Mouse (Mus musculus): ENCODE results near the gene Eif4g3.
"Not testable (repeated sequence)": the region's sequence is repeated elsewhere in the genome, so short reads cannot be mapped to it uniquely, and the experiment has no call there.

Gene Eif4g3

DNA sequence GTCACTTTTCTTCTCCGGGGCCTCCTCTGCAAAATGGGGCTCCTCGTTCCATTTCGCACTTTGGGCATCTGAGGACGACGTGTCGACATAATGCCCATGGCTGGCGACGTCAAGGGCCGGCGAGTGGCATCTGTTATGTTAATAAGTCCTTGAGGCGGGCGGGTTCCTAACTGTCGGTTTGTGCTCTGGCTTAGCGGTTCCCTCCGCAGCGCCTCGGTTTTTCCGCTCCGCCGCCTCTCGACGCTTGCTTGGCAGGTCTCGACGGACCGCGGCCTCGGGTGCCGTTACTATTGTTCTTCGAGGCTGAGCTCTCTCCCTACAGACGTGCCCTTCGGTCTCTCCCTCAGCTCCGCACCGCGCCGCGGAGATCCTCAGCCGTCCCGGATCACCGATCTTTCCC is at the start of gene Eif4g3:
Eif4g3 (plus strand) TSS at position 133 of the 400 bp plus-strand sequence.
- DNase-seq (ENCODE audit: low read depth, low spot score): no peak

- no peak for DNase-seq (ENCODE audit: low read depth, low spot score)
Observed at GRCm38 (mm10) chr4:137943540-137943939, 49.3 kb upstream of the Eif4g3 start.

DNA sequence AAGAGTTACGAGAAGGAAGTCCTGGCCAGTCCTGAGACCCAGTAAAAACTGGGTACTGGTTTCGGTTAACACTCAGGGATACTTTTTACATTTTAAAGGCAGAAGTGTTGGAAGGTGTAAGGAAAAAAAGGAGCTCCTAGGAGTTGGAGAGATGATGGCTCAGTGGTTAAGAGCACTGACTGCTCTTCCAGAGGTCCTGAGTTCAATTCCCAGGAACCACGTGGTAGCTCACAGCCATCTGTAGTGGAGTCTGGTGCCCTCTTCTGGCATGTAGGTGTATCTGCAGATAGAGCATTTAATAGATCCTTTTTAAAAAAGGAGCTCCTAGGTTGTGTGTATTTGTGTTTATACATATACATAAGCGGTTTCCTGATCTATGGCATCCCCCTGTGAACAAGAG is 47.4 kb upstream of the Eif4g3 start:
- peak; percentile 41 for DNase-seq (ENCODE audit: low read depth, low spot score)

- no peak for DNase-seq (ENCODE audit: low read depth, low spot score)
Observed at GRCm38 (mm10) chr4:137946419-137946818, 46.4 kb upstream of the Eif4g3 start.

DNA sequence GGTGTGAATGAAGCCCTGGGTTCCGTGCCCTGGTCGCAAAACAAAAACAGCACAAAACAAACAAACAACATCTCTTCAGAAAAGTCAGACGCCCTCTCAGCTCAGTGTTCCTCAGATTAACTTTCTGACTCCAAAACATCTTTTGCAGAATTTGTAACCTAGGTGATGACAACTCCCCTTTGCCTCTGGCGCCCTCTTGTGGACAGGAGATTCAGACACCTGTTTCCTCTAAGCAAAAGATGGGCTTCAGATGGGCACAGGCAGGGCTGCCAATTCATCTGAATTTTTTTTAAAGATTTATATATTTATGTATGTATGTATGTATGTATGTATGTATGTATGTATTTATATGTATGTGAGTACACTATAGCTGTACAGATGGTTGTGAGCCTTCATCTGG is 40.0 kb upstream of the Eif4g3 start:
- peak; percentile 73 for DNase-seq (ENCODE audit: low read depth, low spot score)

GRCm38 (mm10) chr4:137954184-137954583 is 38.6 kb upstream of the Eif4g3 start:
- DNase-seq (ENCODE audit: low read depth, low spot score): no peak

DNA sequence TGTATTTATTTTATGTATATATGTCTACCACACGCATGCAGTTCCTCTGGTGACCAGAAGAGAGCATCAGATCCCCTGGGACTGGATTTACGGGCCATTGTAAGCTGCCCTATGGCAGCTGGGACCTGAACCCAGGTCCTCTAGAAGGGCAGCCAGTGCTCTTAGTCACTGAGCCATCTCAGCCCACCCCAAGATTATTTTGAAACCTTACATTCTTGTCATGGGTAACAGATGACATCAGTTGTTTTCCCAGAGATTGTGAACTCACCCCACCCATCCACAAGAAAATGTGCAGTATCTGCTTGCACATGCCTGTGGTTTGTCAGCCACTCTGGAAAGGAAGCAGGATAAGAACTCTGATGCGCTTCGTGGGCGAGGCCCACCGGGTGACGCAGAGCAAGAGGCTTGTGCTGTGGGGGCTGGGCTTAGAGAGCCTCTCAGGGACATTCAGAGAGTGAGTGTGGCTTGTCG is 37.9 kb upstream of the Eif4g3 start:
- peak; percentile 36 for DNase-seq (ENCODE audit: low read depth, low spot score)

DNA sequence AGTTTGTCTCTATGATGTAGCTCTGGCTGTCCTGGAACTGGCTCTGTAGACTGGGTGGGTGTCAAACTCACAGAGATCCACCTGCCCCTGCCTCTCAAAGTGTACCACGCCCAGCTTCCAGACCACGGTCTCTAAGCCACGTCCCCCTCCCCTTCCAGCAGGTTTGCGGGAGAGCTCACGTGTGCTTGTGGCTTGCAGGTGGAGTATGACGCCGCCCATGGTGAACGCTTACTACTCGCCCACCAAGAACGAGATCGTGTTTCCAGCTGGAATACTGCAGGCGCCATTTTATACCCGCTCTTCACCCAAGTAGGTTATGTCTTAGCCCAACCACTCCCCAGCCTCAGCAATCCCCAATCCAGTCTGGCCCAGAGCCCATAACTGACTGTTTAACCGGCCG is 36.6 kb upstream of the Eif4g3 start:
- DNase-seq (ENCODE audit: low read depth, low spot score): no peak

DNA sequence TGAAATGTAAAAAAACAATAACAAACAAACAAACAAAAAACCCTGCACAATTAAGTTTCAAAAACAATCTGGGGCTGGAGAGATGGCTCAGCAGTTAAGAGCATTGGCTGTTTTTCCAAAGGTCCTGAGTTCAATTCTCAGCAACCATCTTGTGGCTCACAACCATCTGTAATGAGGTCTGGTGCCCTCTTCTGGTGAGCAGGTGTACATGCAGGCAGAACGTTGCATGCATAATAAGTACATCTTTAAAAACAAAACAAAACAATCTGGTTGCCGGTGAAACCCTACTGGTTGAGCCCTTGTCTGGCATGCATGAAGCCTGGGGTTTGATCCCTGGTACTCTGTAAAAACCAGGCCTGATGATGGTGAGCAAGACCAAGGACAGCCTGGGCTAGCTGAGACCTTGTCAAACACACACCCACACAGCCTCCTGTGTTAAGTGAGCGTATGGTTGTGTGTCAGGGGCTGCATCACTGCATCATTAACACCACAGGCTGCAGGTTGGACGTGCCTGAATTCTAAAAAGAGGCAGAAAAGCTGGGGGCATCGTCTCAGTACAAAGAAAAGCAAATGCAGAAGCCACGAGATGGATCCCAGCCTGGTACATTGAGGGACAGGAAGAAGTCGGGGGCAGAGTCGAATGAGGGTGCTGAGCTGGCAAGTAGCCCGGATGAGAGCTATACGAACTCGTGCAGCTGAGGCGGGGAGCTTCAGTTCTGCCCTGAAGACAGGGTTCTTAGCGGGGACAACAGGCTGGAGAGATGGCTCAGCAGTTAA is 32.7 kb upstream of the Eif4g3 start:
- DNase-seq (ENCODE audit: low read depth, low spot score): peak; percentile 32

DNA sequence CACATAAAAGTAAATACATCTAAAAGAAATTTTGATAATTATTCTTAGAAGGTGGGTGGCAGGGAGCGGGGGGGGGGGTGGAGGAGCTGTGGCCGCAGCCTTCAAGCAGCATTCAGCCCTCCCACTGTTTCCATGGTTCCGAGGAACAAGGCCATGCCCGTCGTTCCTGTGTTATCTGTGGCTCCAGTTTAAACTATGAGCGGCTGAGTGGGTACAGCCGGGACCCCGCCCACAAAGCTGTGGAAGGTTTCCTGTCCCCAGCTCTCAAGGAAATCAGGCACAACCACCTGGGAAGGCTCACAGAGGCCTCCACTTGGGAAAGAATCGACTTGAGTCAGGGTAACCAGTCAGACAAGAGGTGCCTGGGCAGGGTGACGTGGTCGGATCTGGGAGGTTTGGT is 32.1 kb upstream of the Eif4g3 start:
- no peak for DNase-seq (ENCODE audit: low read depth, low spot score)

DNA sequence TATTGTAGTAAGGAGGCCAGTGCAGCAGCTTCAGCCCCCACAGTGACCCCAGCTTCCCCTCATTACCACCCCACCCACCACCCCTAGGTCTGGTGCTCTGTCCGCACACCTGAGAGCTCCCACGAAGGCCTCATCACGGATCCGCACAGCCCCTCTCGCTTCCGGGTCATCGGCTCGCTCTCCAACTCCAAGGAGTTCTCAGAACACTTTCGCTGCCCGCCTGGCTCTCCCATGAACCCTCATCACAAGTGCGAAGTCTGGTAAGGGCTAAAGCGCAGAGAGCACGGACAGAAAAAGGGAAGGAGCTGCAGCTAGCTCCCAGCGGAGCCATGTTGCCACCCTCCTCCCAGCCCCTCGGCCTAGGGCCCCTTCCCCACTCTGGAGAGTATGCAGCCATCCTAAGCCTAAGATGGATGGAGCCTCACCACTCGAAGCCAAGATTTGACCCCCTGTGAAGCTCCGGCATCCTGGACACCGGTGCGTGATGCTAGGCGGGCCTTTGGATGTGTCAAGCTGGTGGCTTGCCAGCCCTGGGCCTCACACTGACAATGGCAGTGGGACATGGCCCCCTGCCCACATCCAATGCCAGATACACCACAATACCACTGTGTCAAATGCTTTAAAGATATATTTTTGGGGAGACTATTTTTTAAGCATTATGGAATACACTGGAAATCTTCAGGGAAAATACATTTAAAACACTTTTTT is 30.0 kb upstream of the Eif4g3 start:
- DNase-seq (ENCODE audit: low read depth, low spot score): no peak

- DNase-seq (ENCODE audit: low read depth, low spot score): no peak
Observed at GRCm38 (mm10) chr4:137963431-137963830, 29.4 kb upstream of the Eif4g3 start.

DNA sequence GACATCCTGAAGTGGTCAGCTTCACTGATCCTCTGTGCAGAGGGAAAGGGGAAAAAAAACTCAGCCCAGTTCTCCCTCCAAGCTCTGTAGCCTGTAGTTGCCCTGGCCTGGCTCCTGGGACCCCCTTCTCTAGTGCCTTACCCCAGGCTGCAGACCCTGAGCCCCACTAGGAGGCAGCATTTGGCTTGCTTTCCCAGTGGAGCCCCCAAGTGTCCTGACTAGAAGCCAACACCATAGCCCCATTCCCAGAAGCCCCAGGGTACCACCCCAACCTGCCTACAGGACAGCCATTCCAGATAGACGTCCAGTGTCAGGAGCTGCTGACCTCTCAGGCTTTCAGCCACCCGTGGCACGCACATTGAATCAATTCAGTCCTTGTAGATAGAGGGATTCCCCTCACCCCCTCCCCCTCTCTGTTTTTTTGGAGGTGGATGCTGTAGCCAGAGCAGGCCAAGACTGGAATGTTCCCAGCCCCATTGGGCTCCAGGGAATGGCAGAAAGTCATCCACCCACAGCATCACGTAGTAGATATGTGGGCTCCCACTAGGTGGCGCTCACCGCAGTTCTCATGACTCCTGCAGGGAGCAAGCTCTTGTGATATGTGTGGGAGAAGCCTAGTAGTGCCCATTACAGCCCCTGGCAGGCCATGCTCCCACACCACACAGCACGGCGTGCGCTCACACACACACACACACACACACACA is 28.8 kb upstream of the Eif4g3 start:
- DNase-seq (ENCODE audit: low read depth, low spot score): peak; percentile 65

DNA sequence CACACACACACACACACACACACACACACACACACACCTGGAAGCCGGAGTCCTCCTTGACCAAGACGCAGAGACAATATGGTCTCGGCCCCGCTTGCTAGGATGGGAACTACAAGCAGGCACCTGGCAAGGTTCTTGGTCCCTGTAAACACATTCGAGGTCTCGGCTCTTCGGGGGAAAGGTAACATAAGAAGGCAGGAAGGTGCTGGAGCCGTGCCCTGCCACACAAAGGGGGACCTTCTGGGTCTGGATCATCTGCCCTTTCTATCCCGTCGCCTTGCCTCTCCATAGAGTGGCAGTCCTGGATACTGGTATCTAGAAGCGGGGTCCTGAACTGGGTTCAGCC is 28.3 kb upstream of the Eif4g3 start:
- DNase-seq (ENCODE audit: low read depth, low spot score): no peak

DNA sequence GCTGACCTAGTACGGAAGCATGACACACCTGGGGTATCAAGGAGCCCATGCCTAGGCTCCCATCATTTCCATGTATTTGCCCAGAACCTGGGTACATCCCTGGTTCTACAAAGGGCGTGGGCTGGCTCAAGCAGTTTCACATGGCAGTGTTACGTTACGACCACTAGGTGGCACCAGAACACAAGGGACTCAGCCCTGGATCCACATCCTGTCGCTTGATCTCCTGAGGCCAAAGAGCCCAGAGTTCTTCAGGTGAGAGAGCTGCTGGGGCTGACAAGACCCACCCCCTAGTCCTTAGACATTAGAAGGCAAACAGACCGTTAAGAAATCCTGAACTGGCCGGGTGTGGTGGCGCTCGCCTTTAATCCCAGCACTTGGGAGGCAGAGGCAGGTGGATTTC is 24.6 kb upstream of the Eif4g3 start:
- DNase-seq (ENCODE audit: low read depth, low spot score): peak; percentile 76

DNA sequence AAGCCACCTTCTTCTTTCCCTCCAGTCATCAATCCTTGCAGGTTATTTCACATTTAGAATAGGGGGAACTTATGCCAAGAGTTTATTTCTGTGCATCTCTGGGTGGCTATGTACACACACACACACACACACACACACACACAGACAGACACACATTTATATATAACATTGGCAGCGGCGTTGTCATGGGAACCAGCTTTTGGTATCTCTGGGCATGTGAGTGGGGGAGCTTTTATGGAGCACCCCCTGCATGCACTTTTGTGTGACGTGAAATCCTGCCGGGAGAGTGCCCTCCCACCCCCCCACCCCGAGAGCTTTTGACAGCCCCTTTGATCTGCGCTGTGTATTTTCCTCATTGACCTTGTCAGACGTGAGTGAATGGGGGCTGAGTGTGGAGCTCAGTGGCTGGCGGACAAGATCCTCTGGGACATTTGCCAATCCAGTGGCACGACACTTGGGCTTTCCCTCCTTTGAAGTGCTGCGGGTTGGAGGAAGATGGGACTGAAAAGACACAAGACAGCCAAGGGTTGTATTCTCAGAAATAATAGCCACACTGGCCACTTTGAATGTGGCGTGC is 22.1 kb upstream of the Eif4g3 start:
- not testable (repeated sequence) for DNase-seq (ENCODE audit: low read depth, low spot score)

DNA sequence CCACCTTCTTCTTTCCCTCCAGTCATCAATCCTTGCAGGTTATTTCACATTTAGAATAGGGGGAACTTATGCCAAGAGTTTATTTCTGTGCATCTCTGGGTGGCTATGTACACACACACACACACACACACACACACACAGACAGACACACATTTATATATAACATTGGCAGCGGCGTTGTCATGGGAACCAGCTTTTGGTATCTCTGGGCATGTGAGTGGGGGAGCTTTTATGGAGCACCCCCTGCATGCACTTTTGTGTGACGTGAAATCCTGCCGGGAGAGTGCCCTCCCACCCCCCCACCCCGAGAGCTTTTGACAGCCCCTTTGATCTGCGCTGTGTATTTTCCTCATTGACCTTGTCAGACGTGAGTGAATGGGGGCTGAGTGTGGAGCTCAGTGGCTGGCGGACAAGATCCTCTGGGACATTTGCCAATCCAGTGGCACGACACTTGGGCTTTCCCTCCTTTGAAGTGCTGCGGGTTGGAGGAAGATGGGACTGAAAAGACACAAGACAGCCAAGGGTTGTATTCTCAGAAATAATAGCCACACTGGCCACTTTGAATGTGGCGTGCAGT is 17.9 kb upstream of the Eif4g3 start:
- DNase-seq (ENCODE audit: low read depth, low spot score): not testable (repeated sequence)

- not testable (repeated sequence) for DNase-seq (ENCODE audit: low read depth, low spot score)
Observed at GRCm38 (mm10) chr4:137979066-137979644, 13.7 kb upstream of the Eif4g3 start.

DNA sequence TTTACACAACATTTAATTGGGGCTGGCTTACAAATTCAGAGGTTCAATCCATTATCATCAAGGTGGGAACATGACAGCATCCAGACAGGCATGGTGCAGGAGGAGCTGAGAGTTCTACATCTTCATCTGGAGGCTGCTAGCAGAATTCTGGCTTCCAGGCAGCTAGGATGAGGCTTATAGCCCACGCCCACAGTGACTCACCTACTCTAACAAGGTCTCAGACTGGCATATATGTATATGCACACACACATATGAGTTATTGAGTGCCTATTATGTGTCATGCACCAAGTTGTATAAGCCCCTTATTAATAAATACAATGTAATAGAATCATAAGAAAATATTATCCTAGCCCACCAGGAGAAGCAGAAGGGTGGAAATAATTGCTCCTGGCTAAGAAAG is 10.0 kb upstream of the Eif4g3 start:
- DNase-seq (ENCODE audit: low read depth, low spot score): no peak

DNA sequence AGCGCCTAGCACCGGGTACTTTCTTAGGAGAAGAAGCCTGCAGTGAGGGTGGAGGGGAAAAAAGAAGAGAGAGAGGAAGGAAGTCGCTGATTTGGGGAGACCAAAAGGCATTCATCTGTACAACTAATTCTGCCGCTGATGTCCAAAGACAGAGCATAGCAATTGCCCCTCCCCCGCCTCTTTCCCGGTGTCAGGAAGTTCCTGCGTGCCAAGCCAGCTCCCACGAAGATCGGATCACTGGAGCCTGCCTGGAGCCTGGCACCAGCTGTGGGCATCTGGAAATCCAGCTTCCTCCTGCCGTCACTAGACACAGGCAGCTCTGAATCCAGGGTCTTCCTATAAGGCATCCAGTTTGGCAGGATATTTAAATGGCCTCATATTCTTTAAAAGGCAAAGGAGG is 8.6 kb upstream of the Eif4g3 start:
- no peak for DNase-seq (ENCODE audit: low read depth, low spot score)

DNA sequence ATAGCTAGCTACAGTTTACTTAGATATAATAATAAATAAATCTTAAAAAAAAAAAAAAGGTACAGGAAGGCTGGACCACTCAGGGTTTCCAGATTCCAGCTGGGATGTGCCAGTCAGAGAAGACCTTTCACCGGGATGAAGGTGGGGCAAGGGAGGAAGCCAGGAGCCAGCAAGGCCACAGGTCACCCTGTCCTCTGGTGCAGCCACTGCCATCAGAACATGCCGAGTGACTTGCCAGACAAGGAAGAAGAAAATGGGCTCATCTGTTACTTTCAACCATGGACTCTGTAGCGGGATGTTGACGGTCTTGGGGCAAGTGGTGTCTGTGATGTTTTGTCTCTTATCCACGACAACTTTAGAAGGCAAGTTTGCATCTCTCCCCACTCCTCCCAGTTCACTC is 8.1 kb upstream of the Eif4g3 start:
- no peak for DNase-seq (ENCODE audit: low read depth, low spot score)

Data from A20 (cell line).